Mouse (Mus musculus) embryonic facial prominence, embryonic 12.5 days (tissue): ENCODE results near the gene Amot. TPM values are rescaled to one million over a fixed set of nuclear protein-coding genes. Genes with fewer than 3 reads are reported as not detected.

ENCODE experiments used
- ATAC-seq: fragments of 200-750 bp; cut with Nextera tagmentation; 2 replicates; pipeline ENCODE4 v1.8.0; 2017; ENCODE audit not compliant: insufficient number of reproducible peaks, insufficient read depth, low FRiP score, low TSS enrichment
- H3K27ac ChIP-seq: fragments of 300-500 bp; sonication (generic); 2 replicates; pipeline ENCODE4 v1.5.1; 2016; ENCODE audit warnings: mild to moderate bottlenecking
- H3K27me3 ChIP-seq: fragments of 300-500 bp; sonication (generic); 2 replicates; pipeline ENCODE4 v1.6.1; 2016; ENCODE audit warnings: mild to moderate bottlenecking, moderate library complexity
- H3K36me3 ChIP-seq: fragments of 300-500 bp; sonication (generic); 2 replicates; pipeline ENCODE4 v1.6.1; 2016; ENCODE audit warnings: mild to moderate bottlenecking
- H3K4me1 ChIP-seq: fragments of 300-500 bp; sonication (generic); 2 replicates; pipeline ENCODE4 v1.6.1; 2016
- H3K4me2 ChIP-seq: fragments of 300-500 bp; sonication (generic); replicated peaks from 2 replicates; pipeline ENCODE4 v1.6.1; 2016; ENCODE audit warnings: mild to moderate bottlenecking, moderate library complexity
- H3K4me3 ChIP-seq: fragments of 300-500 bp; sonication (generic); 2 replicates; pipeline ENCODE4 v1.5.1; 2016; ENCODE audit warnings: mild to moderate bottlenecking
- H3K9ac ChIP-seq: fragments of 300-500 bp; sonication (generic); 2 replicates; pipeline ENCODE4 v1.6.1; 2016; ENCODE audit warnings: mild to moderate bottlenecking, moderate library complexity
- H3K9me3 ChIP-seq: fragments of 300-500 bp; sonication (generic); 2 replicates; pipeline ENCODE4 v1.6.1; 2016; ENCODE audit warnings: mild to moderate bottlenecking, moderate library complexity
- WGBS: fragments of 180-500 bp; shearing (Covaris S2); methylation state at CpG from one replicate; pipeline ENCODE4 v1.1.7; 2016; 5-methylcytosine and 5-hydroxymethylcytosine counted together
- polyA plus RNA-seq: library from polyadenylated mRNA; unstranded; fragments of >200 nt; fragmentation: Nextera tagmentation; extraction: Ambion mirVana; gene quantifications from 2 replicates; pipeline ENCODE4 v1.2.1, GENCODE M21; 2016

The Amot gene
- polyA plus RNA-seq, 1 experiment from 2014 or later, result 59.2 TPM

- H3K4me2 ChIP-seq, result peak overlapping the region; percentile 48
These were observed 3.2 kb downstream of the Amot start for GRCm38 (mm10) chrX:145501666-145502355.

GRCm38 (mm10) chrX:145499101-145499500, 5.9 kb downstream of the Amot start:
- H3K9me3 ChIP-seq, result no peaks in the 10 kb centered on the region
- H3K27me3 ChIP-seq, result no peaks in the 10 kb centered on the region
- no peak overlapping the region for H3K9ac ChIP-seq
- no peak for ATAC-seq
- H3K27ac ChIP-seq, result no peak overlapping the region
- WGBS, result 31% methylated on average over 2 of the region's 2 CpGs
- no peak overlapping the region for H3K4me2 ChIP-seq
- H3K4me3 ChIP-seq, result no peak overlapping the region
- H3K4me1 ChIP-seq, result peaks cover 14% of the 10 kb centered on the region; the same call in 1 of the 2 replicates
- H3K36me3 ChIP-seq, result no peaks in the 10 kb centered on the region

More at GRCm38 (mm10) chrX:145501666-145502355, 3.2 kb downstream of the Amot start:
- Histone ChIP-seq H3K9ac (no peak overlapping the region), H3K27me3 (no peaks in the 10 kb centered on the region), H3K9me3 (no peaks in the 10 kb centered on the region), H3K27ac (no peak overlapping the region), H3K36me3 (no peaks in the 10 kb centered on the region), H3K4me3 (0 out of 2 replicates have a peak overlapping the region, but pooled peaks have one; percentile 14), H3K4me1 (peaks cover 14% of the 10 kb centered on the region; the same call in 1 of the 2 replicates)
- whole genome bisulfite sequencing, result 43% methylated on average over 8 of the region's 8 CpGs
- no peak for ATAC-seq

- H3K4me3 ChIP-seq, result no peak overlapping the region
- H3K27ac ChIP-seq, result no peak overlapping the region
- H3K9ac ChIP-seq, result no peak overlapping the region
- no peaks in the 10 kb centered on the region for H3K36me3 ChIP-seq
- no peaks in the 10 kb centered on the region for H3K27me3 ChIP-seq
- no peaks in the 10 kb centered on the region for H3K9me3 ChIP-seq
- H3K4me2 ChIP-seq, result no peak overlapping the region
- 0 out of 2 replicates have a peak, but pooled peaks have one; percentile 60 for ATAC-seq
- 32% methylated on average over 4 of the region's 4 CpGs for WGBS
- H3K4me1 ChIP-seq, result peaks cover 14% of the 10 kb centered on the region; the same call in 1 of the 2 replicates
These were observed 6.3 kb downstream of the Amot start for GRCm38 (mm10) chrX:145498691-145499090.

GRCm38 (mm10) chrX:145497486-145497885, 7.5 kb downstream of the Amot start:
- Histone ChIP-seq H3K36me3 (no peaks in the 10 kb centered on the region), H3K4me2 (no peak overlapping the region), H3K27ac (no peak overlapping the region), H3K9ac (no peak overlapping the region), H3K9me3 (no peaks in the 10 kb centered on the region), H3K27me3 (no peaks in the 10 kb centered on the region), H3K4me3 (no peak overlapping the region), H3K4me1 (peaks cover 14% of the 10 kb centered on the region; the same call in 1 of the 2 replicates)
- no peak for ATAC-seq
- WGBS, result 76% methylated on average over 6 of the region's 6 CpGs

- H3K9ac ChIP-seq, result no peak overlapping the region
- no peaks in the 10 kb centered on the region for H3K9me3 ChIP-seq
- H3K36me3 ChIP-seq, result no peaks in the 10 kb centered on the region
- H3K4me2 ChIP-seq, result no peak overlapping the region
- H3K27ac ChIP-seq, result no peak overlapping the region
- peaks cover 10% of the 10 kb centered on the region; the same call in 1 of the 2 replicates for H3K4me1 ChIP-seq
- ATAC-seq, result no peak
- 85% methylated on average over 4 of the region's 4 CpGs for WGBS
- no peaks in the 10 kb centered on the region for H3K27me3 ChIP-seq
- H3K4me3 ChIP-seq, result no peak overlapping the region
These were observed 9.6 kb downstream of the Amot start for GRCm38 (mm10) chrX:145495381-145495780.

GRCm38 (mm10) chrX:145490821-145491220, 14.2 kb downstream of the Amot start:
- WGBS, result 86% methylated on average over 1 of the region's 1 CpGs
- H3K4me1 ChIP-seq, result no peaks in the 10 kb centered on the region

GRCm38 (mm10) chrX:145490417-145490816, 14.6 kb downstream of the Amot start:
- ATAC-seq, result no peak
- 71% methylated on average over 3 of the region's 3 CpGs for WGBS
- H3K9me3 ChIP-seq, result no peaks in the 10 kb centered on the region

More at GRCm38 (mm10) chrX:145490821-145491220, 14.2 kb downstream of the Amot start:
- H3K9me3 ChIP-seq, result no peaks in the 10 kb centered on the region
- H3K4me3 ChIP-seq, result no peak overlapping the region
- H3K27me3 ChIP-seq, result no peaks in the 10 kb centered on the region
- no peak for ATAC-seq
- no peak overlapping the region for H3K4me2 ChIP-seq
- no peak overlapping the region for H3K9ac ChIP-seq
- peaks cover 9% of the 10 kb centered on the region; the same call in 1 of the 2 replicates for H3K36me3 ChIP-seq
- no peak overlapping the region for H3K27ac ChIP-seq

GRCm38 (mm10) chrX:145489950-145490349, 15.0 kb downstream of the Amot start:
- no peaks in the 10 kb centered on the region for H3K4me1 ChIP-seq
- 88% methylated on average over 5 of the region's 5 CpGs for WGBS
- no peak overlapping the region for H3K27ac ChIP-seq
- ATAC-seq, result no peak
- H3K9ac ChIP-seq, result no peak overlapping the region
- H3K27me3 ChIP-seq, result no peaks in the 10 kb centered on the region
- H3K4me2 ChIP-seq, result no peak overlapping the region
- peaks cover 9% of the 10 kb centered on the region; the same call in 1 of the 2 replicates for H3K36me3 ChIP-seq
- H3K9me3 ChIP-seq, result no peaks in the 10 kb centered on the region
- H3K4me3 ChIP-seq, result no peak overlapping the region

More at GRCm38 (mm10) chrX:145490417-145490816, 14.6 kb downstream of the Amot start:
- Histone ChIP-seq H3K27ac (no peak overlapping the region), H3K36me3 (peaks cover 9% of the 10 kb centered on the region; the same call in 1 of the 2 replicates), H3K4me3 (no peak overlapping the region), H3K27me3 (no peaks in the 10 kb centered on the region), H3K4me2 (no peak overlapping the region), H3K4me1 (no peaks in the 10 kb centered on the region), H3K9ac (no peak overlapping the region)

- no peak overlapping the region for H3K27ac ChIP-seq
- H3K27me3 ChIP-seq, result no peaks in the 10 kb centered on the region
- ATAC-seq, result no peak
- no peak overlapping the region for H3K4me2 ChIP-seq
- peaks cover 9% of the 10 kb centered on the region; the same call in 1 of the 2 replicates for H3K36me3 ChIP-seq
- H3K9me3 ChIP-seq, result no peaks in the 10 kb centered on the region
- H3K4me3 ChIP-seq, result no peak overlapping the region
- no peaks in the 10 kb centered on the region for H3K4me1 ChIP-seq
- no peak overlapping the region for H3K9ac ChIP-seq
- 50% methylated on average over 4 of the region's 4 CpGs for WGBS
These were observed 19.5 kb downstream of the Amot start for GRCm38 (mm10) chrX:145485495-145485894.

- no peak for ATAC-seq
- WGBS, result 89% methylated on average over 7 of the region's 7 CpGs
- H3K27ac ChIP-seq, result no peak overlapping the region
- no peaks in the 10 kb centered on the region for H3K4me1 ChIP-seq
- H3K9me3 ChIP-seq, result no peaks in the 10 kb centered on the region
- H3K27me3 ChIP-seq, result no peaks in the 10 kb centered on the region
- H3K36me3 ChIP-seq, result peaks cover 9% of the 10 kb centered on the region; the same call in 1 of the 2 replicates
- H3K9ac ChIP-seq, result no peak overlapping the region
- H3K4me2 ChIP-seq, result no peak overlapping the region
- no peak overlapping the region for H3K4me3 ChIP-seq
These were observed 21.4 kb downstream of the Amot start for GRCm38 (mm10) chrX:145483486-145484055.

- Histone ChIP-seq H3K9ac (no peak overlapping the region), H3K9me3 (no peaks in the 10 kb centered on the region), H3K27me3 (no peaks in the 10 kb centered on the region), H3K4me3 (no peak overlapping the region), H3K4me1 (no peaks in the 10 kb centered on the region), H3K36me3 (peaks cover 9% of the 10 kb centered on the region; the same call in 1 of the 2 replicates), H3K4me2 (no peak overlapping the region), H3K27ac (no peak overlapping the region)
- no peak for ATAC-seq
- 72% methylated on average over 5 of the region's 5 CpGs for WGBS
These were observed 22.6 kb downstream of the Amot start for GRCm38 (mm10) chrX:145482383-145482782.

- H3K4me1 ChIP-seq, result no peaks in the 10 kb centered on the region
- H3K9me3 ChIP-seq, result no peaks in the 10 kb centered on the region
- no peak overlapping the region for H3K4me2 ChIP-seq
- no peak overlapping the region for H3K9ac ChIP-seq
- no peaks in the 10 kb centered on the region for H3K27me3 ChIP-seq
- 84% methylated on average over 10 of the region's 10 CpGs for WGBS
- H3K4me3 ChIP-seq, result no peak overlapping the region
- no peak for ATAC-seq
- H3K36me3 ChIP-seq, result peaks cover 10% of the 10 kb centered on the region; the same call in 1 of the 2 replicates
- no peak overlapping the region for H3K27ac ChIP-seq
These were observed 25.0 kb downstream of the Amot start for GRCm38 (mm10) chrX:145479942-145480341.
